ENCODE assay signal across 8 mouse cellular contexts in the genomic region with DNA sequence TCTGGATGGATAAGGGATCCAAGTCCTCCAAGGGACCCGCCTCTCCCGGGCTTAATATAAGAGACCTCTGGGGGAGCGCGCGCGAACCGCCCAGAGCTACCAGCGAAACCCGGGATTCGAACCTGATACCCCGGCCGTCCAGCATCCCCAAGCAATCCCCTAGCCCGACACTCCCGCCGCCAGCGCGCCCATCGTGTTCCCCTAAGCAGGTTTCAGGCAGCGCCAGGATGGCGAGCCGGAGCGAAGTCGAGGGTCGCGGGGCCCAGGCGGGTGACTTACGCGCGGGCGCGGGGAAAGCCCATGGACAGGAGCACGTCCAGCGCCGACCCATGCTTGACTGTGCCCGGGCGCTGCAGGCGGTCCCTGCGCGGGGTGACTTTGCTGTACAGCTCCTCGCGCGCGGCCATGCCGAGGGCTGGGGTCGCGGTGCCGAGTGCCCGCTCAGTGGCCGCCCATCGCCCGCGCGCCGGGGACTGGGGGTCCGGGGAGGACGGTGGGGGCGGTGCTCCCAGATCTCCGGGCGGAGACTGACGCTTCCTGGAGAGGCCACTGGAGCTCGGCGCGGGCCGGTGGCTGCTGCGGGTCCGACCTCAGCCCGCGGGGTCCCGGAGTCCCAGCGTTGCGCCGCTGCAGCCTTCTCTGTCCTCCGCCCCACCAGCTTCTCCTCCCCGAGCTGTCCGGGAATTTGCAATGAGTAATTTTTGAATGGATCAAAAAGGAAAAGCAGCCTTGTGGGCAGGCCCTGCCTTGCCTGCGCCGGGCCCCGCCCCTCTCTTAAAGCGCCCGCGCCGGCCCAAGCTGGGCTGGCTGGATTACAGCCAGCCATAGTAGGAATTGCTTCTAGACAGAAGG. TPM values are rescaled to one million over a fixed set of nuclear protein-coding genes. Genes with fewer than 3 reads are reported as not detected.
A peak's percentile ranks its signal among the peaks of the same experiment; 100 is the strongest.
DNase-seq lines count a peak whose midpoint lies in the region; ATAC-seq and TF ChIP-seq lines count a peak whose summit lies in the region.

No protein-coding gene starts in this region.

- intact Hi-C loops in heart, postnatal 10 days (cut with DNase I), result no loop called here

- under 1% methylated on average over 82 of the region's 82 CpGs for WGBS in forebrain, embryonic 13.5 days
- under 1% methylated on average over 82 of the region's 82 CpGs for WGBS in liver, postnatal 0 days (ENCODE audit: insufficient replicate concordance)
- WGBS in neural tube, embryonic 14.5 days, result under 1% methylated on average over 67 of the region's 82 CpGs

- H3K4me1 ChIP-seq in E14TG2a.4 (replicated peaks; ENCODE audit: low read depth, low read length), result peaks cover 15% of the 10 kb centered on the region
- peaks cover 36% of the 10 kb centered on the region for H3K4me1 ChIP-seq in forebrain, embryonic 13.5 days
- peaks cover 24% of the 10 kb centered on the region for H3K4me1 ChIP-seq in liver, postnatal 0 days (ENCODE audit: insufficient read depth)
- no peaks in the 10 kb centered on the region; the same call in 1 of the 2 replicates for H3K4me1 ChIP-seq in neural tube, embryonic 14.5 days (ENCODE audit: control insufficient read depth, insufficient read depth, low read length)

- H3K9me3 ChIP-seq in E14TG2a.4 (ENCODE audit: low read length), result no peaks in the 10 kb centered on the region
- no peaks in the 10 kb centered on the region for H3K9me3 ChIP-seq in forebrain, embryonic 13.5 days (replicated peaks)
- no peaks in the 10 kb centered on the region for H3K9me3 ChIP-seq in liver, postnatal 0 days (ENCODE audit: low read length)
- H3K9me3 ChIP-seq in neural tube, embryonic 14.5 days (ENCODE audit: control insufficient read depth, low read length), result no peaks in the 10 kb centered on the region

- no peak for TF ChIP-seq CTCF in E14TG2a.4 (conservative IDR thresholded peaks at IDR 0.05; ENCODE audit: low read length)
- no peak for TF ChIP-seq CTCF in liver, postnatal 0 days (IDR thresholded peaks at IDR 0.05; ENCODE audit: low read depth)

- no peak for TF ChIP-seq EP300 in liver, postnatal 0 days (IDR thresholded peaks at IDR 0.05; ENCODE audit: low read depth)

- ATAC-seq in forebrain, embryonic 13.5 days, result peak; percentile 90
- ATAC-seq in liver, postnatal 0 days, result peak; percentile 75
- ATAC-seq in neural tube, embryonic 14.5 days (ENCODE audit: low read depth), result peak; percentile 89

- H3K27ac ChIP-seq in forebrain, embryonic 13.5 days, result peak overlapping the region; percentile 84
- H3K27ac ChIP-seq in liver, postnatal 0 days (ENCODE audit: low read depth), result peak overlapping the region; percentile 76
- H3K27ac ChIP-seq in neural tube, embryonic 14.5 days (ENCODE audit: low read depth, low read length), result peak overlapping the region; percentile 88

- peak overlapping the region; percentile 79 for H3K4me2 ChIP-seq in forebrain, embryonic 13.5 days
- peak overlapping the region; percentile 86 for H3K4me2 ChIP-seq in liver, postnatal 0 days (ENCODE audit: low read depth, low read length)
- H3K4me2 ChIP-seq in neural tube, embryonic 14.5 days (ENCODE audit: low read depth, low read length), result peak overlapping the region; percentile 56

- H3K9ac ChIP-seq in forebrain, embryonic 13.5 days, result peak overlapping the region; percentile 79
- peak overlapping the region; percentile 67 for H3K9ac ChIP-seq in liver, postnatal 0 days (replicated peaks)
- peak overlapping the region; percentile 84 for H3K9ac ChIP-seq in neural tube, embryonic 14.5 days (replicated peaks; ENCODE audit: low read depth, low read length)

- no peaks in the 10 kb centered on the region for H3K36me3 ChIP-seq in E14TG2a.4 (ENCODE audit: insufficient read depth, low read length)
- H3K36me3 ChIP-seq in forebrain, embryonic 13.5 days (ENCODE audit: poor library complexity, severe bottlenecking), result no peaks in the 10 kb centered on the region
- H3K36me3 ChIP-seq in liver, postnatal 0 days (replicated peaks; ENCODE audit: insufficient read depth, low read length), result no peaks in the 10 kb centered on the region
- no peaks in the 10 kb centered on the region for H3K36me3 ChIP-seq in neural tube, embryonic 14.5 days (ENCODE audit: control insufficient read depth, insufficient read depth, low read length)

- peak; percentile 86 for DNase-seq in cerebellum, adult 11 months
- DNase-seq in heart, postnatal 10 days, result peak; percentile 79 to 81
- DNase-seq in kidney, postnatal 4 days, result peak; percentile 79 to 89
- DNase-seq in liver, postnatal 0 days, result peak; percentile 64
- peak; percentile 76 for DNase-seq in testis, postnatal 10 days (ENCODE audit: low spot score)

- peak overlapping the region; percentile 86 for H3K4me3 ChIP-seq in E14TG2a.4 (replicated peaks; ENCODE audit: low read length)
- peak overlapping the region; percentile 79 for H3K4me3 ChIP-seq in forebrain, embryonic 13.5 days
- peak overlapping the region; percentile 74 for H3K4me3 ChIP-seq in liver, postnatal 0 days (ENCODE audit: low read depth, low read length)
- H3K4me3 ChIP-seq in neural tube, embryonic 14.5 days (ENCODE audit: low read depth, low read length), result peak overlapping the region; percentile 81

- peaks cover 81% of the 10 kb centered on the region for H3K27me3 ChIP-seq in E14TG2a.4 (ENCODE audit: insufficient read depth, low read length)
- H3K27me3 ChIP-seq in forebrain, embryonic 13.5 days, result peaks cover 15% of the 10 kb centered on the region
- peaks cover 13% of the 10 kb centered on the region for H3K27me3 ChIP-seq in liver, postnatal 0 days (ENCODE audit: insufficient read depth, low read length)
- no peaks in the 10 kb centered on the region for H3K27me3 ChIP-seq in neural tube, embryonic 14.5 days (ENCODE audit: control insufficient read depth, insufficient read depth, low read length)

RNA-seq across cellular contexts. Expression of gene Ubash3b, which starts 4.3 kb away (rescaled TPM):
- polyA plus RNA-seq in forebrain, embryonic 13.5 days (2015; fragmentation: Nextera tagmentation; extraction: Ambion mirVana), result 9.7 and 9.8 TPM in 2 replicates
- 1 to 10 TPM; 2.9 to 3.7 TPM for total RNA-seq in heart, postnatal 10 days (2021)
- 6.6 TPM in 2 replicates for polyA plus RNA-seq in liver, postnatal 0 days (2015; fragmentation: Nextera tagmentation; extraction: Ambion mirVana)
- polyA plus RNA-seq in neural tube, embryonic 14.5 days (2014; fragmentation: Nextera tagmentation; extraction: Ambion mirVana), result 26.1 and 32.1 TPM in 2 replicates

Comparison
In these comparisons a context has a peak if more than half of its experiments do, and no peak if none do; other contexts are left out.
1. Peak in every context shown above with its lines: DNase-seq, ATAC-seq, H3K4me3 ChIP-seq and H3K27ac ChIP-seq.